ENCODE assay signal across 16 mouse cellular contexts in the genomic region with DNA sequence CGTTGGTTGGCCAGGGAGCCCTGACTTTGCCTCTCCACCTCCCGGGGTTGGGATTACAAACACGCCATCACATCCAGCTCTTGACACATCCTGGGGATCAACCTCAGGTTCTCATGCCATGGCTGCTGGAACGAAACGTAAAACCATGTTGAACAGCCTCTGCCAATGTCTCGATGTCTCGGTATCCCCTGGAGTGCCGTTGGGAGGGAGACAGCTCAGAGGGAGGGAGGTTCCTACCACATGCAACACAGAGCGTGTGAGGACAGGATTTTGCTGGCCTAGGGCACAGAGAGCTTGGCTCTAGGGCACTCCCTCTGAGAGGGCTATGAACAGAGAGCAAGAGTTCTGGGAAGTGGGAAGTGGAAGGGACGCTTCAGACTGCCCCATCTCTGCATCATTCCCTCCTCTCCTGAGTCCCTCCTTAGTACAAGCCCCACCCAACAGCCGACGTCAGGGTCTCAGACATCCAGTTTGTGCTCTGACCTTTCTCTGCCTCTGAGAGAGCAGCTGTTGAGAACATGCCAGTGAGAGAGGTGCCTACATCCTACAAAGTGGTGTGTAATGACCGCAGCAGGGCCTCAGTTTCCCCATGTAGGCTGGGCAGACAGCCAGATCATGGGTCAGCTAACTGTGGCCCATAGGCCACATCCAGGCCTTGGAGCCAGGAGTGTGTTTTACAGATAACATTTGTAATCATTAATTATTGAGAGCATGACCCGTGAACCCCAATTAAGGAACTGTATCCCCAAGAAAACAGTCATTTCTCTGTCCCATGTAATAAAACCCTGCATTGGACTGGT. TPM values are rescaled to one million over a fixed set of nuclear protein-coding genes. Genes with fewer than 3 reads are reported as not detected.
DNase-seq lines count a peak whose midpoint lies in the region; ATAC-seq lines count a peak whose summit lies in the region.
"Had no signal": no experiment of that assay in that cellular context is flagged by ENCODE, and none has a peak within 500 bp of the region (broad histone marks: within the 10 kb centered on the region; RNA-seq: fewer than 3 reads in every experiment).

No protein-coding gene starts in this region.

- no peak overlapping the region for H3K27ac ChIP-seq in kidney, embryonic 14.5 days (ENCODE audit: low read depth, low read length)
- H3K27ac ChIP-seq in intestine, embryonic 14.5 days (ENCODE audit: low read depth): no peak overlapping the region
- peak overlapping the region; percentile 97 for H3K27ac ChIP-seq in liver, embryonic 16.5 days (ENCODE audit: low read length)
- H3K27ac ChIP-seq: forebrain, embryonic 10.5 days; heart, embryonic 13.5 days; hindbrain, embryonic 10.5 days; kidney, postnatal 0 days; limb, embryonic 12.5 days; midbrain, embryonic 15.5 days; neural tube, embryonic 13.5 days had no signal

- ATAC-seq in kidney, embryonic 14.5 days (ENCODE audit: low FRiP score, low TSS enrichment): peak; percentile 49; the same call in 1 of the 2 replicates
- ATAC-seq in intestine, embryonic 14.5 days (replicated peaks; ENCODE audit: low FRiP score, low TSS enrichment, low read depth): peak; percentile 58; the same call in 1 of the 2 replicates
- ATAC-seq in liver, embryonic 16.5 days (ENCODE audit: low read depth): peak; percentile 31; the same call in 1 of the 2 replicates
- ATAC-seq: midbrain, embryonic 15.5 days had no signal

- no peaks in the 10 kb centered on the region for H3K27me3 ChIP-seq in kidney, embryonic 14.5 days (ENCODE audit: control insufficient read depth, insufficient read depth, low read length)
- H3K27me3 ChIP-seq in intestine, embryonic 14.5 days (replicated peaks; ENCODE audit: control insufficient read depth, insufficient read depth, low read length): no peaks in the 10 kb centered on the region
- H3K27me3 ChIP-seq in liver, embryonic 16.5 days (ENCODE audit: control insufficient read depth, insufficient read depth, low read depth, low read length): no peaks in the 10 kb centered on the region
- H3K27me3 ChIP-seq: heart, embryonic 13.5 days; limb, embryonic 12.5 days; midbrain, embryonic 15.5 days; neural tube, embryonic 13.5 days had no signal

- 58% methylated on average over 14 of the region's 14 CpGs for WGBS in kidney, embryonic 14.5 days
- WGBS in intestine, embryonic 14.5 days: 60% methylated on average over 14 of the region's 14 CpGs
- 72% methylated on average over 14 of the region's 14 CpGs for WGBS in liver, embryonic 16.5 days (ENCODE audit: insufficient replicate concordance)

- H3K9ac ChIP-seq in kidney, embryonic 14.5 days (ENCODE audit: low read depth, low read length): no peak overlapping the region
- no peak overlapping the region for H3K9ac ChIP-seq in intestine, embryonic 14.5 days (ENCODE audit: low read length)
- peak overlapping the region; percentile 74 for H3K9ac ChIP-seq in liver, embryonic 16.5 days (ENCODE audit: low read depth, low read length)
- H3K9ac ChIP-seq: heart, embryonic 13.5 days; limb, embryonic 12.5 days; midbrain, embryonic 15.5 days; neural tube, embryonic 13.5 days had no signal

- H3K36me3 ChIP-seq in kidney, embryonic 14.5 days (ENCODE audit: control insufficient read depth, insufficient read depth, low read length): peaks cover 9% of the 10 kb centered on the region; the same call in 1 of the 2 replicates
- peaks cover 29% of the 10 kb centered on the region for H3K36me3 ChIP-seq in intestine, embryonic 14.5 days (ENCODE audit: control insufficient read depth, insufficient read depth, low read length)
- peaks cover 17% of the 10 kb centered on the region for H3K36me3 ChIP-seq in liver, embryonic 16.5 days (ENCODE audit: control insufficient read depth, insufficient read depth)
- H3K36me3 ChIP-seq: midbrain, embryonic 15.5 days had no signal

- H3K9me3 ChIP-seq in kidney, embryonic 14.5 days (ENCODE audit: control insufficient read depth, low read length): no peaks in the 10 kb centered on the region
- H3K9me3 ChIP-seq in intestine, embryonic 14.5 days (ENCODE audit: control insufficient read depth, low read length): no peaks in the 10 kb centered on the region
- no peaks in the 10 kb centered on the region; the same call in 1 of the 2 replicates for H3K9me3 ChIP-seq in liver, embryonic 16.5 days (replicated peaks; ENCODE audit: control insufficient read depth, low read length)
- H3K9me3 ChIP-seq: heart, embryonic 13.5 days; hindbrain, embryonic 10.5 days; midbrain, embryonic 15.5 days; neural tube, embryonic 13.5 days had no signal

- H3K4me1 ChIP-seq in kidney, embryonic 14.5 days (ENCODE audit: control insufficient read depth, insufficient read depth, low read length): no peaks in the 10 kb centered on the region; the same call in 1 of the 2 replicates
- H3K4me1 ChIP-seq in intestine, embryonic 14.5 days (replicated peaks; ENCODE audit: control insufficient read depth, insufficient read depth, low read length): 0 out of 2 replicates have a peak, but pooled peaks cover 5% of the 10 kb centered on the region
- peaks cover 40% of the 10 kb centered on the region for H3K4me1 ChIP-seq in liver, embryonic 16.5 days (ENCODE audit: control insufficient read depth, low read depth, low read length)
- H3K4me1 ChIP-seq: forebrain, embryonic 10.5 days; hindbrain, embryonic 10.5 days; limb, embryonic 12.5 days; midbrain, embryonic 15.5 days; neural tube, embryonic 13.5 days had no signal

- H3K4me2 ChIP-seq in kidney, embryonic 14.5 days (replicated peaks; ENCODE audit: low read depth, low read length): no peak overlapping the region
- no peak overlapping the region for H3K4me2 ChIP-seq in intestine, embryonic 14.5 days (ENCODE audit: low read length)
- H3K4me2 ChIP-seq in liver, embryonic 16.5 days (ENCODE audit: low read depth, low read length): peak overlapping the region; percentile 64
- H3K4me2 ChIP-seq: heart, embryonic 13.5 days; limb, embryonic 12.5 days; midbrain, embryonic 15.5 days; neural tube, embryonic 13.5 days had no signal

- no peak overlapping the region for H3K4me3 ChIP-seq in kidney, embryonic 14.5 days (ENCODE audit: low read length)
- H3K4me3 ChIP-seq in intestine, embryonic 14.5 days (ENCODE audit: low read depth, low read length): no peak overlapping the region
- peak overlapping the region; percentile 60 for H3K4me3 ChIP-seq in liver, embryonic 16.5 days (ENCODE audit: low read depth, low read length)
- H3K4me3 ChIP-seq: forebrain, embryonic 10.5 days; heart, embryonic 13.5 days; hindbrain, embryonic 10.5 days; limb, embryonic 12.5 days; midbrain, embryonic 15.5 days; neural tube, embryonic 13.5 days had no signal

- DNase-seq in cerebellum, adult 11-12 months: peak; percentile 8
- no peak for DNase-seq in cerebellum, postnatal 14 days
- DNase-seq in kidney, adult 8-10 months: no peak
- DNase-seq in intestine, embryonic 14.5 days (ENCODE audit: low spot score): no peak
- no peak for DNase-seq in frontal cortex, postnatal 36 days (ENCODE audit: low spot score in 2 of 2)
- no peak for DNase-seq in layer of hippocampus, adult 9-11 months
- DNase-seq: cerebellum, adult 8-10 months had no signal

RNA-seq across cellular contexts. Expression of a gene that starts 12.4 kb away (rescaled TPM):
- polyA plus RNA-seq in kidney, embryonic 14.5 days (2014; fragmentation: Nextera tagmentation; extraction: Ambion mirVana): 8.9 and 9.3 TPM in 2 replicates
- polyA plus RNA-seq in intestine, embryonic 14.5 days (2014; fragmentation: Nextera tagmentation; extraction: Ambion mirVana): 7.8 and 8.7 TPM in 2 replicates
- 10.7 and 13.1 TPM in 2 replicates for polyA plus RNA-seq in liver, embryonic 16.5 days (2015; fragmentation: Nextera tagmentation; extraction: Ambion mirVana)
